Mouse (Mus musculus) myocyte (in vitro differentiated cells): ENCODE measurements around the gene Marco. TPM values are rescaled to one million over a fixed set of nuclear protein-coding genes. Genes with fewer than 3 reads are reported as not detected.

Experiments used
- H3K27me3 ChIP-seq: one replicate; pipeline ENCODE4 v1.6.1; 2011; ENCODE audit not compliant: control insufficient read depth, insufficient read depth, insufficient read length
- H3K36me3 ChIP-seq: one replicate; pipeline ENCODE4 v1.6.1; 2011; ENCODE audit not compliant: control insufficient read depth, insufficient read depth
- H3K4me2 ChIP-seq: one replicate; pipeline ENCODE4 v1.6.1; 2011; ENCODE audit warnings: low read depth, control low read depth
- H3K4me3 ChIP-seq: one replicate; pipeline ENCODE4 v1.5.1; 2011; ENCODE audit warnings: mild to moderate bottlenecking, control low read depth, moderate library complexity
- H3K79me2 ChIP-seq: one replicate; pipeline ENCODE4 v1.6.1; 2011; ENCODE audit not compliant: control insufficient read depth, insufficient read depth
- H3ac ChIP-seq: one replicate; pipeline ENCODE4 v1.6.1; 2011; ENCODE audit not compliant: control insufficient read depth, insufficient read length
- CEBPB ChIP-seq: IDR thresholded peaks from 2 replicates; pipeline ENCODE4 v1.6.1; 2011; ENCODE audit warnings: mild to moderate bottlenecking, moderate library complexity; ENCODE audit not compliant: poor library complexity, insufficient read depth, severe bottlenecking
- E2F4 ChIP-seq: IDR thresholded peaks from one replicate; pipeline ENCODE4 v1.6.1; 2011; ENCODE audit warnings: mild to moderate bottlenecking, control low read depth, moderate library complexity; ENCODE audit not compliant: insufficient read depth
- MAX ChIP-seq: IDR thresholded peaks from one replicate; pipeline ENCODE4 v1.6.1; 2011; ENCODE audit warnings: low read depth, mild to moderate bottlenecking, control low read depth
- MYOD1 ChIP-seq, 3 experiments: IDR thresholded peaks; one replicate each; pipeline ENCODE4 v1.6.1; 2011; ENCODE audit warnings: control low read depth in 2 of 3, low read depth in 2 of 3, mild to moderate bottlenecking in 2 of 3, moderate library complexity in 1 of 3; ENCODE audit not compliant: insufficient read length in 2 of 3, control insufficient read depth in 1 of 3
- MYOG ChIP-seq, 3 experiments: IDR thresholded peaks; one replicate each; pipeline ENCODE4 v1.6.1; 2011; ENCODE audit warnings: control low read depth in 2 of 3, low read depth in 2 of 3, mild to moderate bottlenecking in 2 of 3; ENCODE audit not compliant: insufficient read length in 2 of 3, control insufficient read depth in 1 of 3, insufficient read depth in 1 of 3
- POLR2A ChIP-seq: IDR thresholded peaks from one replicate; pipeline ENCODE4 v1.6.1; 2011; ENCODE audit warnings: low read depth, mild to moderate bottlenecking, control low read depth, moderate library complexity; ENCODE audit not compliant: insufficient read length
- POLR2AphosphoS2 ChIP-seq: IDR thresholded peaks from one replicate; pipeline ENCODE4 v1.6.1; 2011; ENCODE audit warnings: low read depth, control low read depth; ENCODE audit not compliant: insufficient read length
- REST ChIP-seq: IDR thresholded peaks from one replicate; pipeline ENCODE4 v1.6.1; 2011; ENCODE audit warnings: mild to moderate bottlenecking, control low read depth, moderate library complexity; ENCODE audit not compliant: insufficient read depth, insufficient read length
- SRF ChIP-seq: IDR thresholded peaks from one replicate; pipeline ENCODE4 v1.6.1; 2011; ENCODE audit warnings: low read depth; ENCODE audit not compliant: control insufficient read depth, insufficient read length
- TCF12 ChIP-seq: IDR thresholded peaks from one replicate; pipeline ENCODE4 v1.6.1; 2011; ENCODE audit warnings: mild to moderate bottlenecking, control low read depth; ENCODE audit not compliant: poor library complexity, insufficient read depth, severe bottlenecking
- TCF3 ChIP-seq: IDR thresholded peaks from one replicate; pipeline ENCODE4 v1.6.1; 2011; ENCODE audit warnings: low read depth, control low read depth; ENCODE audit not compliant: insufficient read length
- USF1 ChIP-seq: IDR thresholded peaks from one replicate; pipeline ENCODE4 v1.6.1; 2011; ENCODE audit warnings: low read depth, mild to moderate bottlenecking, control low read depth, moderate library complexity
- polyA plus RNA-seq: library from polyadenylated mRNA; unstranded; fragments of >200 nt; fragmentation: generic; extraction: Trizol; gene quantifications from one replicate; pipeline ENCODE4 v1.2.1, GENCODE M21; 2012; ENCODE audit warnings: missing spikeins

Marco gene
- polyA plus RNA-seq, result not detected

DNA sequence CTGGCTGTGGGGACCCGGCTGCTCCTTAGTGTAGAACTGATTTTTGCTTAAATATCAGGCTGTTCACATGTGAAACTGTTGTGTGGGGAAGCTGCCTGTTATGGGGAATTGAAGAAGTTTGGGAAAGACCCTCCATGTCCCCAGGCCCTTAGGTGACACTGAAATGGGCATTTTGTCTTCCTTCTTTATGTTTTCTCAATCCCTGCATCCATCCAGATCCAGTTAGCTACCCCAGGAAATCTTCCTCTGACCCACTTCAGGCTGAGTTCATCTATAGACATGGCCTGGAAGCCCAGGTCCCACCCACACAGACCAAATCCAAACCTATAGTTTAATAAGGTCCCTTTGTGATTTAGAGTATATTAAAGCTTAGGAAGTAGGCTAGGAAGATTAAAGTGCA, at the start of gene Marco:
Gene Marco (minus strand): TSS at position 101 of the 400 bp plus-strand sequence.
- no peaks in the 10 kb centered on the region for H3K79me2 ChIP-seq
- no peak within 1 kb of the TSS for H3ac ChIP-seq
- H3K4me2 ChIP-seq, result no peak within 1 kb of the TSS
- H3K27me3 ChIP-seq, result no peaks in the 10 kb centered on the region
- TF ChIP-seq POLR2AphosphoS2 (no peak), TCF3 (no peak), USF1 (no peak), E2F4 (no peak), POLR2A (no peak), REST (no peak), CEBPB (no peak), MAX (no peak), TCF12 (no peak), MYOD1 (IDR thresholded peaks at IDR 0.05; ENCODE audit: control insufficient read depth in 1 of 3, insufficient read length in 2 of 3, low read depth in 2 of 3) (no peak), MYOG (IDR thresholded peaks at IDR 0.05; ENCODE audit: control insufficient read depth in 1 of 3, insufficient read depth in 1 of 3, insufficient read length in 2 of 3, low read depth in 2 of 3) (no peak), SRF (no peak)
- no peak within 1 kb of the TSS for H3K4me3 ChIP-seq
- no peaks in the 10 kb centered on the region for H3K36me3 ChIP-seq

DNA sequence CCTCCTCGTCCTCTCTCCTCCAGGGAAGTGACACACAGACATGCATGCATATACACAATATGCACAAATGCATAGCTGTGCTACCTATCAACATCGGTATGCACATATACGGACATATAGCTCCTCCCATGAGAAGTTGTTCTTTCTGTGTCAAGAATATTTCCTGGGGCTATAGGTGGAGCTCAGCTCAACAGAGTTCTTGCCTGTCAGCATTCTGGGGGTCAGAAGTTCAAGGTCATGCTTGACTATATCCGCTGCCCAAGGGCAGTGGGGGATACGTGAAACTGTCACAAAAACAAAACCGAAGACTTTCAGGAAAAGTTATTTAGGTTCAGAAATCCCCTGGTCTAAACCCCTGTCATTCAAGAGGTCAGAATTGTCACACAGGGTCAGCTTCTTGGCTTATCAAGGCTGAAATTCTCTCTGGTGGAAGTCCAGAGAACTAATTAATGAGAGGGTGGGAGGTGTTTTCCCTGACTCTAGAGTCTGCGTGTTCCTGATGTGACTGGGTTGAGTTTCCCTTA, 34.7 kb upstream of the Marco start:
- no peaks in the 10 kb centered on the region for H3K36me3 ChIP-seq
- H3ac ChIP-seq, result no peak overlapping the region
- H3K4me2 ChIP-seq, result no peak overlapping the region
- TF ChIP-seq MYOD1 (IDR thresholded peaks at IDR 0.05; ENCODE audit: control insufficient read depth in 1 of 3, insufficient read length in 2 of 3, low read depth in 2 of 3) (no peak), TCF3 (no peak), POLR2AphosphoS2 (no peak), E2F4 (no peak), SRF (no peak), REST (no peak), MYOG (IDR thresholded peaks at IDR 0.05; ENCODE audit: control insufficient read depth in 1 of 3, insufficient read depth in 1 of 3, insufficient read length in 2 of 3, low read depth in 2 of 3) (no peak), TCF12 (no peak), MAX (no peak), CEBPB (no peak), POLR2A (no peak), USF1 (no peak)
- H3K4me3 ChIP-seq, result no peak overlapping the region
- H3K27me3 ChIP-seq, result no peaks in the 10 kb centered on the region
- no peaks in the 10 kb centered on the region for H3K79me2 ChIP-seq

DNA sequence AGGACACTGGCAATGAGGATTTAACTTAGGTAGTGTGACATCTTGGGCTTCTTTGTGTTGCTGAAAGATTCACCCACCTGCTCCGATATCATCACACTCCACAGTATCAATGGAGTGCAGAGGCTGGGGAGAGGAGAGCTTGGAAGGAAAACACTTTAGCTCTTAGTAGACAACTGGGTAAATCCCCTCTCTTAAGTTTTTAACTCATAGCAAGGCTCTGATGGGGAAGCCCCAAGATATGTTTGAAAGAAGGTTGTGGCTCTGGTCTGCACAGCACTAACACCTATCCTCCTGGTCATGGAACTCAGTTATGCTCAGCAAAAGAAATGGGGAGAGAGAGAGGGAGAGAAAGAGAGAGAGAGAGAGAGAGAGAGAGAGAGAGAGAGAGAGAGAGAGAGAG, 32.2 kb upstream of the Marco start:
- no peak for TF ChIP-seq USF1
- no peak for TF ChIP-seq POLR2A
- TF ChIP-seq CEBPB, result no peak
- no peak overlapping the region for H3K4me2 ChIP-seq
- peaks cover 7% of the 10 kb centered on the region for H3K27me3 ChIP-seq
- no peaks in the 10 kb centered on the region for H3K36me3 ChIP-seq
- no peak overlapping the region for H3ac ChIP-seq
- no peaks in the 10 kb centered on the region for H3K79me2 ChIP-seq
- H3K4me3 ChIP-seq, result no peak overlapping the region

DNA sequence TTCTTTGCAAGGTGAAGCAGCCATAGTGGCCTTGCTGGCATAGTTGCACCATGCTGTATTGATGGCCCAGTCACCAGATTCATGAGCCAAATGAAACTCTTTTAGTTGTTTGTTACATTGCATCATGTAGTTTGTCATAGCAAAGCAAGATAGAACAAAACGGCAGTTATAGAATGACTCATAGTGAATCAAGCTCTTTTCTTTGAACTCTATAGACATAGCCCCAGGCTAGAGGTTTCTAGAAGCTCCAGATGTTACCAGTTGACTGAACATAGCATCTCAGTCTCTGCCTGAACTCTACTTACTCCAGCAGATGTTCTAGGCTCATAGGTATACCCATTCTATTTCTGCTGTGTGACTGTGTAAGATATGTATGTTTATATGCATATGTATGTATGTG, 31.1 kb upstream of the Marco start:
- Histone ChIP-seq H3ac (no peak overlapping the region), H3K4me3 (no peak overlapping the region), H3K36me3 (no peaks in the 10 kb centered on the region), H3K27me3 (peaks cover 7% of the 10 kb centered on the region), H3K79me2 (no peaks in the 10 kb centered on the region), H3K4me2 (no peak overlapping the region)
- TF ChIP-seq TCF12 (no peak), POLR2AphosphoS2 (no peak), CEBPB (no peak), E2F4 (no peak), MYOG (IDR thresholded peaks at IDR 0.05; ENCODE audit: control insufficient read depth in 1 of 3, insufficient read depth in 1 of 3, insufficient read length in 2 of 3, low read depth in 2 of 3) (no peak), USF1 (no peak), SRF (no peak), TCF3 (no peak), REST (no peak), POLR2A (no peak), MAX (no peak), MYOD1 (IDR thresholded peaks at IDR 0.05; ENCODE audit: control insufficient read depth in 1 of 3, insufficient read length in 2 of 3, low read depth in 2 of 3) (no peak)

DNA sequence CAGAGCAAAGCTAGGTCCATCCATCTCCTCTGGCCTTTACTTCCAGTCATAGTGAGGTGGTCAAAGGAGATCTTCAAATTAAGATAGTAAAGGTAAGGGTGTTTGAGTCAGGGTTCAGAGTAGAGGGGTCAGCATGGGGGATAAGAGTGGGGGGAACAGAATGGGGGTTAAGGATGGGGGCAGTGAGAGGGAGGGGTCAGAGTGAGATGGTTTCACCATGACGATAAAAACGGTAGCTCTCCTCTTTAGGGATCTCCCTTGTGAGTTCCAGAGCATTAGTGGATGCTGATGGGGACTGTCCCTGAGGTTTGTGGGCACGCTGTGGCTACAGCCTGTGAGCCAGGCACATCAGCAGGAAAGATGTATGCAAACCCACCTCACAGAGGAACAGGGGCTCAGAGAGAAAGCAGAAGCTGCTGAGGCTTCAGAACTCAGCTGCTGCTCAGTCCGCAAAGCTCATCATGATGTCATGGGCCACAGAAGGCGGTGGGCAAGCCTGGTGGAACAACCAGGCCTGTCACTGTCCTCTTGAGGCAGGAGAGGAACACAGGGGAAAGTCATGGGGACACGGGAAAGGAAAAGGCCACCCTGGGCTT, 27.6 kb upstream of the Marco start:
- Histone ChIP-seq H3ac (no peak overlapping the region), H3K4me2 (no peak overlapping the region), H3K27me3 (peaks cover 7% of the 10 kb centered on the region), H3K79me2 (no peaks in the 10 kb centered on the region), H3K36me3 (no peaks in the 10 kb centered on the region), H3K4me3 (no peak overlapping the region)
- TF ChIP-seq POLR2AphosphoS2, result no peak
